Mouse (Mus musculus) thymus, adult 2 months (tissue): ENCODE results near the gene Dhtkd1. TPM values are rescaled to one million over a fixed set of nuclear protein-coding genes. Genes with fewer than 3 reads are reported as not detected.

Source experiments
- DNase-seq: peaks from one replicate; pipeline ENCODE4 v3.0.0; 2021
- H3K27ac ChIP-seq: fragments of 200-500 bp; 2 replicates; pipeline ENCODE4 v1.5.1; 2012; ENCODE audit warnings: low read length, control low read depth; ENCODE audit not compliant: control insufficient read depth, insufficient read depth
- H3K27me3 ChIP-seq: fragments of 200-500 bp; 2 replicates; pipeline ENCODE4 v1.6.1; 2012; ENCODE audit warnings: mild to moderate bottlenecking, low read length, moderate library complexity, mixed read lengths; ENCODE audit not compliant: control insufficient read depth, insufficient read depth
- H3K36me3 ChIP-seq: fragments of 200-500 bp; 2 replicates; pipeline ENCODE4 v1.6.1; 2012; ENCODE audit warnings: mild to moderate bottlenecking, low read length, moderate library complexity; ENCODE audit not compliant: control insufficient read depth, insufficient read depth
- H3K4me1 ChIP-seq: fragments of 200-500 bp; replicated peaks from 2 replicates; pipeline ENCODE4 v1.6.1; 2012; ENCODE audit warnings: low read length; ENCODE audit not compliant: control insufficient read depth, insufficient read depth
- H3K4me3 ChIP-seq: fragments of 200-500 bp; 2 replicates; pipeline ENCODE4 v1.5.1; 2012; ENCODE audit warnings: mild to moderate bottlenecking, low read length, control low read depth, moderate library complexity; ENCODE audit not compliant: control insufficient read depth, insufficient read depth
- CTCF ChIP-seq: fragments of 200-500 bp; IDR thresholded peaks from 2 replicates; pipeline ENCODE4 v1.5.1; 2012; ENCODE audit warnings: mild to moderate bottlenecking, control low read depth, low read length, moderate library complexity, borderline replicate concordance; ENCODE audit not compliant: control insufficient read depth, poor library complexity, insufficient read depth; ENCODE audit errors: extremely low read depth
- POLR2A ChIP-seq: fragments of 200-500 bp; IDR thresholded peaks from 2 replicates; pipeline ENCODE4 v1.6.1; 2012; ENCODE audit warnings: mild to moderate bottlenecking, low read length, control low read depth, moderate library complexity; ENCODE audit not compliant: control insufficient read depth, poor library complexity, insufficient read depth; ENCODE audit errors: extremely low read depth
- WGBS: fragments of 180-500 bp; shearing (Covaris S2); methylation state at CpG from one replicate; pipeline ENCODE4 v1.1.7; 2018; 5-methylcytosine and 5-hydroxymethylcytosine counted together
- polyA plus RNA-seq: library from polyadenylated mRNA; depleted of rRNA; stranded (reverse); fragments of >200 nt; gene quantifications from 2 replicates; pipeline ENCODE4 v1.2.3, GENCODE M21; 2012

Gene Dhtkd1
- polyA plus RNA-seq, 1 experiment = 0.62 TPM

- Histone ChIP-seq H3K4me3 (no peak overlapping the region), H3K27me3 (no peaks in the 10 kb centered on the region), H3K4me1 (no peaks in the 10 kb centered on the region), H3K27ac (no peak overlapping the region), H3K36me3 (no peaks in the 10 kb centered on the region)
- WGBS = 44% methylated on average over 6 of the region's 6 CpGs
- no peak for DNase-seq
- TF ChIP-seq CTCF (no peak), POLR2A (no peak)
Observed at GRCm38 (mm10) chr2:5922823-5923222, 19.8 kb downstream of the Dhtkd1 start.

- WGBS = 90% methylated on average over 16 of the region's 16 CpGs
- Histone ChIP-seq H3K4me1 (no peaks in the 10 kb centered on the region), H3K4me3 (no peak overlapping the region), H3K27ac (no peak overlapping the region), H3K27me3 (no peaks in the 10 kb centered on the region), H3K36me3 (no peaks in the 10 kb centered on the region)
- DNase-seq = no peak
- TF ChIP-seq POLR2A (no peak), CTCF (no peak)
Observed at GRCm38 (mm10) chr2:5911282-5911965, 31.2 kb downstream of the Dhtkd1 start.

GRCm38 (mm10) chr2:5906625-5907024, 36.0 kb downstream of the Dhtkd1 start:
- 76% methylated on average over 3 of the region's 3 CpGs for WGBS

GRCm38 (mm10) chr2:5906092-5906491, 36.5 kb downstream of the Dhtkd1 start:
- Histone ChIP-seq H3K36me3 (no peaks in the 10 kb centered on the region), H3K4me1 (no peaks in the 10 kb centered on the region), H3K4me3 (no peak overlapping the region), H3K27ac (no peak overlapping the region), H3K27me3 (no peaks in the 10 kb centered on the region)
- DNase-seq = no peak
- WGBS = 91% methylated on average over 5 of the region's 5 CpGs
- no peak for TF ChIP-seq POLR2A
- TF ChIP-seq CTCF = no peak

More at GRCm38 (mm10) chr2:5906625-5907024, 36.0 kb downstream of the Dhtkd1 start:
- peak; percentile 52 for DNase-seq
- TF ChIP-seq POLR2A (no peak), CTCF (no peak)
- no peaks in the 10 kb centered on the region for H3K36me3 ChIP-seq
- no peak overlapping the region for H3K4me3 ChIP-seq
- H3K27ac ChIP-seq = no peak overlapping the region
- H3K27me3 ChIP-seq = no peaks in the 10 kb centered on the region
- H3K4me1 ChIP-seq = no peaks in the 10 kb centered on the region

- Histone ChIP-seq H3K4me3 (no peak overlapping the region), H3K27me3 (no peaks in the 10 kb centered on the region), H3K4me1 (no peaks in the 10 kb centered on the region), H3K36me3 (no peaks in the 10 kb centered on the region), H3K27ac (no peak overlapping the region)
- 82% methylated on average over 5 of the region's 5 CpGs for WGBS
- no peak for TF ChIP-seq CTCF
- no peak for TF ChIP-seq POLR2A
- DNase-seq = peak; percentile 39
Observed at GRCm38 (mm10) chr2:5900145-5900544, 42.4 kb downstream of the Dhtkd1 start.

DNA sequence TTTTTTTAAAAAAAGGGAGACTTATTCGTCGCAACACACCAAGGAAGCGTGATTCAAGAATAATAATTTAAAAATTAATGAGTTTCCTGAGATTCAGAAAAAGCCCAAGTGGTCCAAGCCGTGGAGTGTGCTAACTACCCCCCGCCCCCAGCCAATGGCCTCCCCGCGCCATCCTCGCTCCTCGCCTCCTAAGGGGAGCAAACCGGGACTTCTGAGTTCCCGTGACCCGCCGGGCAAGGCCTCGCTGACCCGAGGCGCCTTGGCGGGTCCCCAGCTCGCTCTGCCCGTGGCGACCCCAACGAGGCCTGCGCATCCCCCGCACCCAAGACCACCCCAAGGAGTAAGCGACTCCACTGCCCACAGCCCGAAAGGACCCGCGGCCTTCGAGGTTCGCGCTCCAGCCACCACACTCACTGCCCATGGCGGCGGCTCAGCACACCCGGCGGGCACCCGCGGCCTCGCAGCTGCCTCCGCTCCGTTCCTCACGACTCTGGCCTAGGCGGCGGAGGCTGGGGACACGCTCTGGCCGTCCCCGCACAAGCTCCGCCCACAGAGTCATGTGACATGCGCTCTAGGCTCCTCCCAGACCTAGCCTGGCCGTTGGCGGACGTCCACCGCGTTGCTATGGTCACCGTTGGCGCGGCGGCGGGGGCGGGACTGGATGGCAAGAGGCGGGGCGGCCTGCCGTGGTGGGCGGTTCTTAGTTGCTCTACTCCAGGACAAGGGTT, 47.6 kb downstream of the Dhtkd1 start, which contains the start of gene Sec61a2:
Gene Sec61a2 (minus strand): TSS at position 590 of the 728 bp plus-strand sequence.
- no peaks in the 10 kb centered on the region for H3K36me3 ChIP-seq
- WGBS = 2% methylated on average over 62 of the region's 62 CpGs
- H3K4me3 ChIP-seq = peak within 1 kb of the TSS; percentile 86
- H3K4me1 ChIP-seq = 0 out of 2 replicates have a peak, but pooled peaks cover 2% of the 10 kb centered on the region
- peak; percentile 93 for DNase-seq
- TF ChIP-seq POLR2A (peak; percentile 42; the same call in 1 of the 2 replicates), CTCF (peak; percentile 60; the same call in 1 of the 2 replicates)
- H3K27me3 ChIP-seq = no peaks in the 10 kb centered on the region
- H3K27ac ChIP-seq = no peak within 1 kb of the TSS

- 84% methylated on average over 11 of the region's 11 CpGs for WGBS
- H3K27ac ChIP-seq = no peak overlapping the region
- DNase-seq = no peak
Observed at GRCm38 (mm10) chr2:5894296-5894695, 48.3 kb downstream of the Dhtkd1 start.

More at GRCm38 (mm10) chr2:5894296-5894695, 48.3 kb downstream of the Dhtkd1 start:
- TF ChIP-seq POLR2A = no peak
- TF ChIP-seq CTCF = no peak
- H3K36me3 ChIP-seq = no peaks in the 10 kb centered on the region
- no peak overlapping the region for H3K4me3 ChIP-seq
- no peaks in the 10 kb centered on the region for H3K27me3 ChIP-seq
- H3K4me1 ChIP-seq = 0 out of 2 replicates have a peak, but pooled peaks cover 2% of the 10 kb centered on the region
